Comparison of ENCODE assay signal across 20 mouse cellular contexts in the genomic region with DNA sequence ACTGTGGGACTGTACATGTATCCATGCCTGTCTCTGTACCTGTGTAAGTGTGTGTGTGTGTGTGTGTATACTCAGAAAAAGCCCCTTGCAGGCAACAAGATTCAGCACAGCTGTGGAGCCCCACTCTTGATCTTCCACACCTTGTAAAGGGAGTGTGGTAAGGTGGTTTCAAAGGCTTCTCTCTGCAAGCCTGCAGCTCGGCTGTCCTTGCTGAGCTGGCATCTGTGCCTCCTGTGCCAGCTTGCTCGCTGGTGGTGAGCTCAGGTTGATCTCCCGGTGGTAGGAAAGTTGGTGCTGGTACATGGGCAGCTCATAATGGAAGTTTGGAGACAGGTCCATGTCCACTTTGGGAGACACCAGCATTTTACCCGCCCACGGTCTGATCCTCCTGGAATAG. TPM values are rescaled to one million over a fixed set of nuclear protein-coding genes. Genes with fewer than 3 reads are reported as not detected.
DNase-seq lines count a peak whose midpoint lies in the region; ATAC-seq and TF ChIP-seq lines count a peak whose summit lies in the region.
"Had no signal": no experiment of that assay in that cellular context is flagged by ENCODE, and none has a peak within 500 bp of the region (broad histone marks: within the 10 kb centered on the region; RNA-seq: fewer than 3 reads in every experiment).

No protein-coding gene starts in this region.

- no peak overlapping the region for H3K27ac ChIP-seq in kidney, embryonic 15.5 days
- H3K27ac ChIP-seq in intestine, postnatal 0 days (ENCODE audit: low read depth, low read length), result peak overlapping the region; percentile 50; the same call in 1 of the 2 replicates
- no peak overlapping the region for H3K27ac ChIP-seq in heart, embryonic 10.5 days
- H3K27ac ChIP-seq: forebrain, embryonic 10.5 days; heart, embryonic 13.5 days; hindbrain, embryonic 15.5 days; lung, embryonic 15.5 days had no signal

- peaks cover 15% of the 10 kb centered on the region for H3K4me1 ChIP-seq in kidney, embryonic 15.5 days
- peaks cover 15% of the 10 kb centered on the region; the same call in 1 of the 2 replicates for H3K4me1 ChIP-seq in intestine, postnatal 0 days (replicated peaks; ENCODE audit: control insufficient read depth, insufficient read depth, low read length)
- peaks cover 44% of the 10 kb centered on the region for H3K4me1 ChIP-seq in heart, embryonic 10.5 days
- H3K4me1 ChIP-seq: hindbrain, embryonic 15.5 days had no signal

- no peaks in the 10 kb centered on the region for H3K36me3 ChIP-seq in kidney, embryonic 15.5 days
- no peaks in the 10 kb centered on the region for H3K36me3 ChIP-seq in intestine, postnatal 0 days (ENCODE audit: control insufficient read depth, insufficient read depth)
- no peaks in the 10 kb centered on the region for H3K36me3 ChIP-seq in heart, embryonic 10.5 days
- H3K36me3 ChIP-seq: forebrain, embryonic 10.5 days; G1E; heart, embryonic 13.5 days; hindbrain, embryonic 15.5 days; lung, embryonic 15.5 days had no signal

- H3K9me3 ChIP-seq in kidney, embryonic 15.5 days (replicated peaks), result no peaks in the 10 kb centered on the region
- H3K9me3 ChIP-seq in intestine, postnatal 0 days (ENCODE audit: control insufficient read depth), result no peaks in the 10 kb centered on the region
- no peaks in the 10 kb centered on the region for H3K9me3 ChIP-seq in heart, embryonic 10.5 days
- H3K9me3 ChIP-seq: forebrain, embryonic 10.5 days; G1E; heart, embryonic 13.5 days; hindbrain, embryonic 15.5 days; lung, embryonic 15.5 days had no signal

- H3K9ac ChIP-seq in kidney, embryonic 15.5 days, result no peak overlapping the region
- no peak overlapping the region for H3K9ac ChIP-seq in intestine, postnatal 0 days (ENCODE audit: low read depth, low read length)
- H3K9ac ChIP-seq: heart, embryonic 13.5 days; hindbrain, embryonic 15.5 days; lung, embryonic 15.5 days had no signal

- 68% methylated on average over 5 of the region's 5 CpGs for WGBS in kidney, embryonic 15.5 days
- WGBS in intestine, postnatal 0 days, result 37% methylated on average over 5 of the region's 5 CpGs
- 71% methylated on average over 5 of the region's 5 CpGs for WGBS in heart, embryonic 10.5 days

- TF ChIP-seq CTCF in intestine, postnatal 0 days (IDR thresholded peaks at IDR 0.05; ENCODE audit: low read depth), result no peak

- H3K4me3 ChIP-seq in kidney, embryonic 15.5 days (replicated peaks), result no peak overlapping the region
- no peak overlapping the region for H3K4me3 ChIP-seq in intestine, postnatal 0 days (ENCODE audit: low read depth, low read length)
- H3K4me3 ChIP-seq in heart, embryonic 10.5 days, result no peak overlapping the region
- H3K4me3 ChIP-seq: forebrain, embryonic 10.5 days; heart, embryonic 13.5 days; hindbrain, embryonic 15.5 days; lung, embryonic 15.5 days had no signal

- ATAC-seq in kidney, embryonic 15.5 days (replicated peaks; ENCODE audit: low FRiP score), result no peak
- no peak for ATAC-seq in intestine, postnatal 0 days
- ATAC-seq: midbrain, embryonic 16.5 days had no signal

- DNase-seq in kidney, postnatal 4 days, result no peak
- DNase-seq in T-cell, adult 2 months (ENCODE audit: low spot score), result peak; percentile 50
- DNase-seq in thymus, postnatal 10 days (ENCODE audit: low spot score in 2 of 2), result peak; percentile 67 to 75
- DNase-seq in cerebellum, postnatal 10 days, result no peak
- no peak for DNase-seq in heart, embryonic 10.5 days (ENCODE audit: low spot score)
- DNase-seq: adrenal gland, postnatal 14 days; cerebellum, adult 11-12 months; heart, adult 11 months; heart, postnatal 4 days; left cerebral cortex, postnatal 4 days had no signal

- H3K4me2 ChIP-seq in kidney, embryonic 15.5 days, result 0 out of 2 replicates have a peak overlapping the region, but pooled peaks have one; percentile 44
- peak overlapping the region; percentile 44; the same call in 1 of the 2 replicates for H3K4me2 ChIP-seq in intestine, postnatal 0 days (replicated peaks; ENCODE audit: low read depth)
- H3K4me2 ChIP-seq: heart, embryonic 13.5 days; hindbrain, embryonic 15.5 days; liver, embryonic 11.5 days; lung, embryonic 15.5 days had no signal

- no peaks in the 10 kb centered on the region for H3K27me3 ChIP-seq in kidney, embryonic 15.5 days
- no peaks in the 10 kb centered on the region for H3K27me3 ChIP-seq in intestine, postnatal 0 days (replicated peaks; ENCODE audit: control insufficient read depth, insufficient read depth, low read length)
- peaks cover 6% of the 10 kb centered on the region for H3K27me3 ChIP-seq in heart, embryonic 10.5 days (ENCODE audit: insufficient read depth, poor library complexity, severe bottlenecking)
- H3K27me3 ChIP-seq: hindbrain, embryonic 15.5 days; lung, embryonic 15.5 days had no signal

RNA-seq across cellular contexts. Expression of gene Slc16a5, which starts 0.4 kb away (rescaled TPM):
- 15.8 and 22.3 TPM in 2 replicates for polyA plus RNA-seq in kidney, embryonic 15.5 days (2015; fragmentation: Nextera tagmentation; extraction: Ambion mirVana)
- polyA plus RNA-seq in intestine, postnatal 0 days (2015; fragmentation: Nextera tagmentation; extraction: Ambion mirVana), result 3.0 and 3.4 TPM in 2 replicates
- polyA plus RNA-seq in heart, embryonic 10.5 days (2016; fragmentation: Nextera tagmentation; extraction: Ambion mirVana), result 0.33 and 0.36 TPM in 2 replicates
- polyA plus RNA-seq: frontal cortex, adult 2 months; G1E; liver, embryonic 11.5 days had no signal

RNA-seq across cellular contexts. Expression of gene Armc7, which starts 13.6 kb away (rescaled TPM):
- 8.6 and 9.1 TPM in 2 replicates for polyA plus RNA-seq in kidney, embryonic 15.5 days (2015; fragmentation: Nextera tagmentation; extraction: Ambion mirVana)
- 6.9 and 7.0 TPM in 2 replicates for polyA plus RNA-seq in intestine, postnatal 0 days (2015; fragmentation: Nextera tagmentation; extraction: Ambion mirVana)
- 5.4 and 7.6 TPM in 2 replicates for polyA plus RNA-seq in heart, embryonic 10.5 days (2016; fragmentation: Nextera tagmentation; extraction: Ambion mirVana)

RNA-seq across cellular contexts. Expression of gene Trim80, which starts 21.5 kb away (rescaled TPM):
- polyA plus RNA-seq in kidney, embryonic 15.5 days (2015; fragmentation: Nextera tagmentation; extraction: Ambion mirVana), result 0.18 and 0.30 TPM in 2 replicates
- polyA plus RNA-seq in intestine, postnatal 0 days (2015; fragmentation: Nextera tagmentation; extraction: Ambion mirVana), result 0.64 and 1.1 TPM in 2 replicates
- 0.19 and 0.23 TPM in 2 replicates for polyA plus RNA-seq in heart, embryonic 10.5 days (2016; fragmentation: Nextera tagmentation; extraction: Ambion mirVana)
- polyA plus RNA-seq: G1E; hindbrain, embryonic 15.5 days; lung, embryonic 15.5 days; midbrain, embryonic 16.5 days had no signal

RNA-seq across cellular contexts. Expression of gene Nt5c, which starts 29.8 kb away (rescaled TPM):
- 72.7 and 76.7 TPM in 2 replicates for polyA plus RNA-seq in kidney, embryonic 15.5 days (2015; fragmentation: Nextera tagmentation; extraction: Ambion mirVana)
- polyA plus RNA-seq in intestine, postnatal 0 days (2015; fragmentation: Nextera tagmentation; extraction: Ambion mirVana), result 189 and 194 TPM in 2 replicates
- 79.3 and 95.0 TPM in 2 replicates for polyA plus RNA-seq in heart, embryonic 10.5 days (2016; fragmentation: Nextera tagmentation; extraction: Ambion mirVana)

RNA-seq across cellular contexts. Expression of gene Kctd2, which starts 41.9 kb away (rescaled TPM):
- polyA plus RNA-seq in kidney, embryonic 15.5 days (2015; fragmentation: Nextera tagmentation; extraction: Ambion mirVana), result 14.1 and 16.4 TPM in 2 replicates
- polyA plus RNA-seq in intestine, postnatal 0 days (2015; fragmentation: Nextera tagmentation; extraction: Ambion mirVana), result 17.5 and 18.6 TPM in 2 replicates
- 12.3 and 13.3 TPM in 2 replicates for polyA plus RNA-seq in heart, embryonic 10.5 days (2016; fragmentation: Nextera tagmentation; extraction: Ambion mirVana)

Comparison
In these comparisons a context has a peak if more than half of its experiments do, and no peak if none do; other contexts are left out.
1. DNase-seq: peak in T-cell, adult 2 months (single experiment) and thymus, postnatal 10 days (2 of 2); none in kidney, postnatal 4 days (0 of 2), cerebellum, postnatal 10 days (0 of 2) and heart, embryonic 10.5 days (single experiment).